Comparison of ENCODE assay signal across 8 mouse cellular contexts in genomic region chr14:103718836-103719575, GRCm38 (mm10).
DNase-seq lines count a peak whose midpoint lies in the region; ATAC-seq lines count a peak whose summit lies in the region.

No protein-coding gene starts in this region.

- DNase-seq in adrenal gland, adult 8-10 months, result peak; percentile 63
- peak; percentile 83 for DNase-seq in embryo, embryonic 9.5 days (ENCODE audit: extremely low spot score)
- DNase-seq in gastrocnemius, postnatal 36 days, result peak; percentile 54 to 70
- DNase-seq in left cerebral cortex, postnatal 14 days (ENCODE audit: low spot score in 2 of 2), result peak; percentile 93 to 96
- DNase-seq in right cerebral cortex, postnatal 25 days, result peak; percentile 83
- DNase-seq in urinary bladder, postnatal 36 days (ENCODE audit: low spot score in 2 of 2), result peak; percentile 76 to 80

- H3K36me3 ChIP-seq in intestine, embryonic 15.5 days, result no peaks in the 10 kb centered on the region

- no peaks in the 10 kb centered on the region for H3K27me3 ChIP-seq in intestine, embryonic 15.5 days (replicated peaks)

- H3K9ac ChIP-seq in intestine, embryonic 15.5 days, result 0 out of 2 replicates have a peak overlapping the region, but pooled peaks have one; percentile 13

- peak overlapping the region; percentile 48 for H3K4me2 ChIP-seq in intestine, embryonic 15.5 days (replicated peaks)

- peak overlapping the region; percentile 75 for H3K27ac ChIP-seq in intestine, embryonic 15.5 days

- 0 out of 2 replicates have a peak overlapping the region, but pooled peaks have one; percentile 15 for H3K4me3 ChIP-seq in intestine, embryonic 15.5 days (replicated peaks)

- intact Hi-C loops in gastrocnemius, postnatal 36 days (cut with DNase I), result loop anchor here (10.0 kb wide), 1 partner anchor 1096 kb away; no protein-coding TSS in a partner anchor
- intact Hi-C loops in left cerebral cortex, postnatal 14 days (cut with DNase I), result loop anchor here (10.0 kb wide), 2 partner anchors 306 to 746 kb away; partner anchors contain the start of gene Pou4f1

- ATAC-seq in intestine, embryonic 15.5 days, result peak; percentile 88
- ATAC-seq in megakaryocyte-erythroid progenitor cell, adult 5-6 weeks (replicated peaks; ENCODE audit: low FRiP score, low TSS enrichment, poor library complexity, severe bottlenecking), result peak; percentile 80

- H3K9me3 ChIP-seq in intestine, embryonic 15.5 days, result no peaks in the 10 kb centered on the region

- peaks cover 6% of the 10 kb centered on the region; the same call in 1 of the 2 replicates for H3K4me1 ChIP-seq in intestine, embryonic 15.5 days (replicated peaks)

- 21% methylated on average over 15 of the region's 15 CpGs for WGBS in intestine, embryonic 15.5 days

Comparison
In these comparisons a context has a peak if more than half of its experiments do, and no peak if none do; other contexts are left out.
1. Peak in every context shown above with its lines: DNase-seq, ATAC-seq, H3K4me3 ChIP-seq and H3K27ac ChIP-seq.